Mouse (Mus musculus): ENCODE results near the gene Pafah2. TPM values are rescaled to one million over a fixed set of nuclear protein-coding genes. Genes with fewer than 3 reads are reported as not detected.
A peak's percentile ranks its signal among the peaks of the same experiment; 100 is the strongest.
"Not testable (repeated sequence)": the region's sequence is repeated elsewhere in the genome, so short reads cannot be mapped to it uniquely, and the experiment has no call there.

The Pafah2 gene
- polyA plus RNA-seq, 1 experiment from 2014 or later: 9.5 TPM

GRCm38 (mm10) chr4:134383750-134384149 lies 12.4 kb upstream of the Pafah2 start, which contains the start of gene Extl1:
Gene Extl1 (minus strand): TSS chr4:134383850.
- H3K9me3 ChIP-seq (ENCODE audit: control insufficient read depth, low read length); ATAC-seq (ENCODE audit: insufficient number of reproducible peaks, low FRiP score, low TSS enrichment, low read depth); DNase-seq (ENCODE audit: low spot score); H3K4me2 ChIP-seq (ENCODE audit: low read depth, severe bottlenecking); H3K27ac ChIP-seq (replicated peaks; ENCODE audit: low read depth, low read length); H3K4me1 ChIP-seq (ENCODE audit: control insufficient read depth, insufficient read depth, low read length); H3K36me3 ChIP-seq (ENCODE audit: control insufficient read depth, insufficient read depth, low read length); H3K27me3 ChIP-seq (ENCODE audit: control insufficient read depth, insufficient read depth, low read length); H3K4me3 ChIP-seq (ENCODE audit: low read depth, low read length); H3K9ac ChIP-seq (ENCODE audit: low read length): not testable (repeated sequence)
- 95% methylated on average over 2 of the region's 6 CpGs for WGBS

GRCm38 (mm10) chr4:134387268-134387667 lies 8.9 kb upstream of the Pafah2 start:
- Histone ChIP-seq H3K4me2 (ENCODE audit: low read depth, severe bottlenecking) (no peak overlapping the region), H3K4me3 (ENCODE audit: low read depth, low read length) (no peak overlapping the region), H3K27ac (replicated peaks; ENCODE audit: low read depth, low read length) (no peak overlapping the region), H3K4me1 (ENCODE audit: control insufficient read depth, insufficient read depth, low read length) (no peaks in the 10 kb centered on the region), H3K36me3 (ENCODE audit: control insufficient read depth, insufficient read depth, low read length) (no peaks in the 10 kb centered on the region), H3K9me3 (ENCODE audit: control insufficient read depth, low read length) (no peaks in the 10 kb centered on the region), H3K27me3 (ENCODE audit: control insufficient read depth, insufficient read depth, low read length) (no peaks in the 10 kb centered on the region), H3K9ac (ENCODE audit: low read length) (no peak overlapping the region)
- ATAC-seq (ENCODE audit: insufficient number of reproducible peaks, low FRiP score, low TSS enrichment, low read depth): no peak
- no peak for DNase-seq (ENCODE audit: low spot score)
- WGBS: 84% methylated on average over 6 of the region's 6 CpGs

- Histone ChIP-seq H3K27ac (replicated peaks; ENCODE audit: low read depth, low read length) (no peak overlapping the region), H3K4me2 (ENCODE audit: low read depth, severe bottlenecking) (no peak overlapping the region), H3K27me3 (ENCODE audit: control insufficient read depth, insufficient read depth, low read length) (no peaks in the 10 kb centered on the region), H3K4me3 (ENCODE audit: low read depth, low read length) (no peak overlapping the region), H3K4me1 (ENCODE audit: control insufficient read depth, insufficient read depth, low read length) (0 out of 2 replicates have a peak, but pooled peaks cover 2% of the 10 kb centered on the region), H3K9me3 (ENCODE audit: control insufficient read depth, low read length) (no peaks in the 10 kb centered on the region), H3K36me3 (ENCODE audit: control insufficient read depth, insufficient read depth, low read length) (no peaks in the 10 kb centered on the region), H3K9ac (ENCODE audit: low read length) (no peak overlapping the region)
- ATAC-seq (ENCODE audit: insufficient number of reproducible peaks, low FRiP score, low TSS enrichment, low read depth): no peak
- DNase-seq (ENCODE audit: low spot score): peak; percentile 90
- WGBS: 19% methylated on average over 5 of the region's 5 CpGs
Observed at GRCm38 (mm10) chr4:134388397-134388796, 7.7 kb upstream of the Pafah2 start.

GRCm38 (mm10) chr4:134391636-134392035 lies 4.5 kb upstream of the Pafah2 start:
- no peaks in the 10 kb centered on the region for H3K36me3 ChIP-seq (ENCODE audit: control insufficient read depth, insufficient read depth, low read length)
- H3K9ac ChIP-seq (ENCODE audit: low read length): no peak overlapping the region
- H3K4me2 ChIP-seq (ENCODE audit: low read depth, severe bottlenecking): no peak overlapping the region
- ATAC-seq (ENCODE audit: insufficient number of reproducible peaks, low FRiP score, low TSS enrichment, low read depth): no peak
- WGBS: 90% methylated on average over 1 of the region's 1 CpGs
- H3K9me3 ChIP-seq (ENCODE audit: control insufficient read depth, low read length): no peaks in the 10 kb centered on the region
- 0 out of 2 replicates have a peak, but pooled peaks cover 2% of the 10 kb centered on the region for H3K4me1 ChIP-seq (ENCODE audit: control insufficient read depth, insufficient read depth, low read length)
- no peaks in the 10 kb centered on the region for H3K27me3 ChIP-seq (ENCODE audit: control insufficient read depth, insufficient read depth, low read length)
- no peak overlapping the region for H3K4me3 ChIP-seq (ENCODE audit: low read depth, low read length)
- no peak overlapping the region for H3K27ac ChIP-seq (replicated peaks; ENCODE audit: low read depth, low read length)
- DNase-seq (ENCODE audit: low spot score): no peak

GRCm38 (mm10) chr4:134392595-134392994 lies 3.5 kb upstream of the Pafah2 start:
- Histone ChIP-seq H3K27ac (replicated peaks; ENCODE audit: low read depth, low read length) (no peak overlapping the region), H3K27me3 (ENCODE audit: control insufficient read depth, insufficient read depth, low read length) (no peaks in the 10 kb centered on the region), H3K4me1 (ENCODE audit: control insufficient read depth, insufficient read depth, low read length) (0 out of 2 replicates have a peak, but pooled peaks cover 2% of the 10 kb centered on the region), H3K36me3 (ENCODE audit: control insufficient read depth, insufficient read depth, low read length) (no peaks in the 10 kb centered on the region), H3K9ac (ENCODE audit: low read length) (no peak overlapping the region), H3K4me2 (ENCODE audit: low read depth, severe bottlenecking) (no peak overlapping the region), H3K4me3 (ENCODE audit: low read depth, low read length) (no peak overlapping the region), H3K9me3 (ENCODE audit: control insufficient read depth, low read length) (no peaks in the 10 kb centered on the region)
- DNase-seq (ENCODE audit: low spot score) (no peak), ATAC-seq (ENCODE audit: insufficient number of reproducible peaks, low FRiP score, low TSS enrichment, low read depth) (no peak)
- WGBS: 25% methylated on average over 8 of the region's 8 CpGs

- no peak for ATAC-seq (ENCODE audit: insufficient number of reproducible peaks, low FRiP score, low TSS enrichment, low read depth)
- no peaks in the 10 kb centered on the region for H3K36me3 ChIP-seq (ENCODE audit: control insufficient read depth, insufficient read depth, low read length)
- no peaks in the 10 kb centered on the region for H3K9me3 ChIP-seq (ENCODE audit: control insufficient read depth, low read length)
- H3K27ac ChIP-seq (replicated peaks; ENCODE audit: low read depth, low read length): no peak overlapping the region
- H3K4me2 ChIP-seq (ENCODE audit: low read depth, severe bottlenecking): no peak overlapping the region
- H3K4me1 ChIP-seq (ENCODE audit: control insufficient read depth, insufficient read depth, low read length): 0 out of 2 replicates have a peak, but pooled peaks cover 2% of the 10 kb centered on the region
- no peak overlapping the region for H3K9ac ChIP-seq (ENCODE audit: low read length)
- WGBS: 22% methylated on average over 12 of the region's 12 CpGs
- no peaks in the 10 kb centered on the region for H3K27me3 ChIP-seq (ENCODE audit: control insufficient read depth, insufficient read depth, low read length)
- DNase-seq (ENCODE audit: low spot score): peak; percentile 51
- H3K4me3 ChIP-seq (ENCODE audit: low read depth, low read length): no peak overlapping the region
Observed at GRCm38 (mm10) chr4:134393026-134393425, 3.1 kb upstream of the Pafah2 start.

GRCm38 (mm10) chr4:134395142-134395541 lies 978 bp upstream of the Pafah2 start:
- Histone ChIP-seq H3K4me2 (ENCODE audit: low read depth, severe bottlenecking) (no peak overlapping the region), H3K4me1 (ENCODE audit: control insufficient read depth, insufficient read depth, low read length) (0 out of 2 replicates have a peak, but pooled peaks cover 2% of the 10 kb centered on the region), H3K36me3 (ENCODE audit: control insufficient read depth, insufficient read depth, low read length) (no peaks in the 10 kb centered on the region), H3K4me3 (ENCODE audit: low read depth, low read length) (no peak overlapping the region), H3K9ac (ENCODE audit: low read length) (no peak overlapping the region), H3K27me3 (ENCODE audit: control insufficient read depth, insufficient read depth, low read length) (no peaks in the 10 kb centered on the region), H3K9me3 (ENCODE audit: control insufficient read depth, low read length) (no peaks in the 10 kb centered on the region), H3K27ac (replicated peaks; ENCODE audit: low read depth, low read length) (no peak overlapping the region)
- no peak for DNase-seq (ENCODE audit: low spot score)
- 90% methylated on average over 7 of the region's 7 CpGs for WGBS
- ATAC-seq (ENCODE audit: insufficient number of reproducible peaks, low FRiP score, low TSS enrichment, low read depth): no peak

GRCm38 (mm10) chr4:134397121-134397520 lies 1.0 kb downstream of the Pafah2 start:
- H3K9me3 ChIP-seq (ENCODE audit: control insufficient read depth, low read length): no peaks in the 10 kb centered on the region
- WGBS: 43% methylated on average over 7 of the region's 7 CpGs
- no peaks in the 10 kb centered on the region for H3K27me3 ChIP-seq (ENCODE audit: control insufficient read depth, insufficient read depth, low read length)
- no peak overlapping the region for H3K27ac ChIP-seq (replicated peaks; ENCODE audit: low read depth, low read length)
- DNase-seq (ENCODE audit: low spot score) (no peak), ATAC-seq (ENCODE audit: insufficient number of reproducible peaks, low FRiP score, low TSS enrichment, low read depth) (no peak)
- H3K4me3 ChIP-seq (ENCODE audit: low read depth, low read length): no peak overlapping the region
- H3K4me2 ChIP-seq (ENCODE audit: low read depth, severe bottlenecking): peak overlapping the region; percentile 37; the same call in 1 of the 2 replicates
- peaks cover 10% of the 10 kb centered on the region for H3K4me1 ChIP-seq (ENCODE audit: control insufficient read depth, insufficient read depth, low read length)
- no peak overlapping the region for H3K9ac ChIP-seq (ENCODE audit: low read length)
- no peaks in the 10 kb centered on the region for H3K36me3 ChIP-seq (ENCODE audit: control insufficient read depth, insufficient read depth, low read length)

- H3K9ac ChIP-seq (ENCODE audit: low read length): no peak overlapping the region
- no peak overlapping the region for H3K27ac ChIP-seq (replicated peaks; ENCODE audit: low read depth, low read length)
- no peak overlapping the region; the same call in 1 of the 2 replicates for H3K4me2 ChIP-seq (ENCODE audit: low read depth, severe bottlenecking)
- no peak for ATAC-seq (ENCODE audit: insufficient number of reproducible peaks, low FRiP score, low TSS enrichment, low read depth)
- whole genome bisulfite sequencing: 83% methylated on average over 9 of the region's 9 CpGs
- DNase-seq (ENCODE audit: low spot score): no peak
- H3K4me3 ChIP-seq (ENCODE audit: low read depth, low read length): no peak overlapping the region
- no peaks in the 10 kb centered on the region for H3K36me3 ChIP-seq (ENCODE audit: control insufficient read depth, insufficient read depth, low read length)
- peaks cover 7% of the 10 kb centered on the region for H3K4me1 ChIP-seq (ENCODE audit: control insufficient read depth, insufficient read depth, low read length)
- H3K27me3 ChIP-seq (ENCODE audit: control insufficient read depth, insufficient read depth, low read length): no peaks in the 10 kb centered on the region
- no peaks in the 10 kb centered on the region for H3K9me3 ChIP-seq (ENCODE audit: control insufficient read depth, low read length)
Observed at GRCm38 (mm10) chr4:134397732-134398131, 1.6 kb downstream of the Pafah2 start.

Measured in limb, embryonic 11.5 days (tissue).